Mouse (Mus musculus) frontal cortex, adult (tissue): Measurements from ENCODE around the gene Osbpl3.

Experiments used
- ATAC-seq: cut with Nextera tagmentation; 2 replicates; pipeline ENCODE4 v1.9.2; 2017; ENCODE audit warnings: mild to moderate bottlenecking, moderate library complexity, mixed read lengths; ENCODE audit not compliant: low TSS enrichment

The Osbpl3 gene

DNA sequence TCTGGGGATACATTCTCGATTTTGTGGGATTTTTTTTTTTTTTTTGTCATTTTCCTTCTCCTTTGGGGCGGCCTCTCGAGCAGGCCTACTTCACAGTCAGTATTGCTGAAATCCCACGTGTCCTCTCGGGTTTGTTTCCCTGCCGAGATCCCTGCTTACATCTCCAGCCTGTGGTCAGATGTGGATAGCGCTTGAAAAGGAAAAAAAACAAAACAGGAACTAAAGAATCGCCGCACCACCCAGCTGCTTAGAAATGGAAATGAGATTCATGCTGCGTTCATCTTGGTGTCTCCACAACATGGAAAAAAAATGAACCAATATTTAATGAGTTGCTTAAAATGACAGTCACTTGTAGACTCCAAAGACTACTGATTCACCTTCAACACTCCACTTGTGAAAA, 160.9 kb downstream of the Osbpl3 start:
- ATAC-seq, result peak; percentile 20; the same call in 1 of the 2 replicates

- peak; percentile 76 for ATAC-seq
Measured at GRCm38 (mm10) chr6:50294128-50294527, 161.9 kb downstream of the Osbpl3 start.

DNA sequence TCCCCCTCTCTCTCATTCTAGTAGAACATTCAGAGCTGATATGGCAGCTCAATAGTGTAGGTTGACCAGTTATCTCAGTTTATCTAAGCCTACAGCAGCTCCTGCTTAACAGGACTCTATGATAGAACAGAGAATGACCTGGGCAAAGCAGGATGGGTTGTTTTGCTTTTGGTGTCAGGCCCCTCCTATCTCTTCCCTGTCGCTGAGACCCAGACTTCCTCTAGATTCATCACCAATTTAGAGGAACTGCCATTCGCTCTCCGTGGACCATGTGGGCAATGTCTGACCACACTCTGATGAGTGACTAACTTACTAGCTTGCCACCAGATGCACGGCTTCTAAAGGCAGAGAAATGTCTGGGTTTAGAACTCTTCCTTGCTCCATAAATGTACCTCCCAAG, 164.4 kb downstream of the Osbpl3 start:
- no peak for ATAC-seq

- no peak for ATAC-seq
Measured at GRCm38 (mm10) chr6:50286881-50287280, 169.1 kb downstream of the Osbpl3 start.

DNA sequence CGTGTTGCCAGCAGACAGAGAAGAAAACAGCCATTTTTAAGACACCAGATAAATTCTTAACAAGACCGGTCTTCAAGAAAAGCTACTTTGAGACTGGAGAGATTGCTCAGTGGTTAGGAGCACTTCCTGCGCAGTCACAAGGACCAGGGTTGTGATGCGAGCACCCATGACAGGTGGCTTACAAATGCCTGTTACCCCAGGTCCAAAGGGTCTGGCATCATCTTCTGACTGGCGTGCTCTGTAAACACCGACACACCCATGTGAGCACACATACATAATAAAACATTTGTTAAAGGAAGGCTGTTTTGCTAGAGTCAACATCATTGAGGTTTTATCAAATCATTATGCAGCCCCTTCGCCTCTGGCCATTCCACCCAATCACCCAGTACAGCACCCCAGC, 176.4 kb downstream of the Osbpl3 start:
- ATAC-seq, result no peak

DNA sequence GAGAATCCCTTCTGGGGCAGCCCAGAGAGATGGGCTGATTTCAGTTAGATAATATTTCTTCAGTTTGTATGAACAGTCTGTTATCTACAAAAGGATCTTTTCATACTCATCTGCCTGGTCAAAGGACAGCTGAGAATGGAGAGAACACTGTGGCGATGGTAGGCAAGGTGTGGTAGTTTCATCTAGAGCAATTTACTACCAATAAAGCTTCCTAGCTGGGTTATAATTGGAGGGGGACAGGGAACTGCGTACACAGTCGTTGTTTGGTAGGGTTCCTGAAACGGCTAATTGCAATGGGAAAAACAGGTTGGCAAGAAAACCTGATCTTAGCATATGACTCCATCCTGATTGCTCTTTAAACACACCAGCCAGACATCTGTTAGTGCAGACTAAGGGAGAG, 182.1 kb downstream of the Osbpl3 start:
- ATAC-seq, result no peak

DNA sequence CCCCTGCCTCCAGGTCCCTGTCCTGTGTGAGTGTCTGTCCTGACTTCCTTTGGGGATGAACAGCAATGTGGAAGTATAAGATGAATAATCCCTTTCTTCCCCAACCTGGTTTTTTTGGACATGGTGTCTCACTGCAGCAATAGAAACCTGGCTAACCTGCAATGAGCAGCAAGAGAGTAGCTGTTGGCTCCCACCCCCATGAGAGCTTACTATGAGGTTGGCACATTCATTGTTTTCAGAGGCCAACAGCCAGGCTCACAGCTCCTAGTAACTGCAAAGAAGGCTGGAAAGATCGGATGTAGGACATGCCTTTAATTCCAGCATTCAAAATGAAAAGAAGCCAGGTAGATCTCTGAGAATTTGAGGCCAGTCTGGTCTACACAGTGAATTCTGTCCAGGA, 182.6 kb downstream of the Osbpl3 start:
- ATAC-seq, result no peak

DNA sequence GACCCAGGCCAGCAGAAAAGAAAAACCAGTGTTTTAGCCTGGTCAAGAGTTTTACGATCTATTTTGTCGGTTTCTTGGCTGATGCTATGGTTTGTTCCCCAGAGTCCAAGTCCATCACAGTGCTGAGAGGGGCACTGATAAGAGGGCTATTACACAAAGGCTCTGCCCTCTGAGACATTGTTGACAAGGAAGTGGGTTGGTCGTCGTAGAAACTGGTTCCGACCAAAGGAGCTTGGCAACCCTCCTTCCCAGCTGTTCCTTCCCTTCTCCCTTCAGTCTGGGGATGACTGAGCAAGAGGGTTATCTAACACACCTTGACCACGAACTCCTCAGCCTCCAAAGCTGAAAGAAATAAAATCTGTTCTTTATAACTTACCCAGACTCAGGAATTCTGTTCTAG, 192.3 kb downstream of the Osbpl3 start, which contains the start of gene Gsdme:
Gene Gsdme, minus strand, starts transcription at position 193 of the 400 bp plus-strand sequence.
- no peak for ATAC-seq

DNA sequence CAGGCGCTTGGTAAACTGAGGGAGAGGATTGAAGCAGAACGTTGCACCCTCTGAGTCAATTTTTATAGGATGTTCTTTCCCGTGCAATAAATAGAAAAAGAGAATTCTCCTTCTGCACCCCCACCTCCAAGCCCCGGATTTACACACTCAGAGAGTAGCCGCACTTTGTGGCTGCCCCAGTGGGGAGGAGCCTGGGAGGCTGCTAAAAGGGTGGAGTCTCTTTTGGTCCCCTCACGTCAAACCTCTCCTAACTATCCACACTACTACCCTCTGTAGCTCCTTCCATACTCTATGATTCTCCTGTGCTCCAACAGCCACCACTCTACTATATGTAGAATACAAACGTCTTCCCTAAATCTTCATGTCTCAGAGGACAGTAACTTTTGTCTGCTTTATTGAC, 193.7 kb downstream of the Osbpl3 start:
- peak; percentile 39 for ATAC-seq

- peak; percentile 73 for ATAC-seq
Measured at GRCm38 (mm10) chr6:50261922-50262261, 194.1 kb downstream of the Osbpl3 start.

DNA sequence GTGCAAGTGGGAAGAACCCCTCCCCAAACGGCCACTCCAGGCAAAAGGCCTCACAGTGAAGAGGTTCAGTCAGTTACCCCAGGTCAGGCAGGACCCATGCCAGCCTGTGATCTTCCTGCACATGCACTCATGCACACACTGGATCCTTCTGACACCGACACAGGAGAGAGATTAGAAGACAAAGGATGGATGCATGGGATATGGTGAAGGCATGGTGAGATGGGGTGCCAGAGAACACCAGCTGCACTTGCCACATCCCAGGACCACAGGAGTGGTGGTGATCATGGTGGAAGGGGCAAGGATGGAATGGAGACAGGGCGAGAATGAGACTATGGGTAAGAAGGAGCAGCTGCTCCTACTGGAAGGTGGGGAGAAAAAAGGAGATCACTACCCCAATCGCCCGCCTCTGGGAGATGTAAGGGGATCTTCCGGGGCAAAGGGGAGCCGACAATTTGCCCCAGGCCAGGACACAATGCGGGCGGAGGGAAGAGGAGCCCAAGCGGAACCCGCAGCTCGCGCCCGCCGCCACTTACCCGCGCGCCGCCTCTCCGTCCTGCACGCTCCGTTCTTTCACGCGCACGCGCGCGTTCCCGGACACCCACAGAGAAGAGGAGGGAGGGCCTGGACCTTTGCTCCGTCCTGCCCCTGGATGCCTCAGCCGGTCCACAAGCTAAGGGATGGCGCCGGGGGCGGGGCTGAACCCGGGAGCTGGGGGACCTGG, 194.6 kb downstream of the Osbpl3 start:
- peak; percentile 91 for ATAC-seq

- ATAC-seq, result no peak
Measured at GRCm38 (mm10) chr6:50255356-50255755, 200.6 kb downstream of the Osbpl3 start.

GRCm38 (mm10) chr6:50254723-50255184, 201.2 kb downstream of the Osbpl3 start:
- peak; percentile 98 for ATAC-seq

DNA sequence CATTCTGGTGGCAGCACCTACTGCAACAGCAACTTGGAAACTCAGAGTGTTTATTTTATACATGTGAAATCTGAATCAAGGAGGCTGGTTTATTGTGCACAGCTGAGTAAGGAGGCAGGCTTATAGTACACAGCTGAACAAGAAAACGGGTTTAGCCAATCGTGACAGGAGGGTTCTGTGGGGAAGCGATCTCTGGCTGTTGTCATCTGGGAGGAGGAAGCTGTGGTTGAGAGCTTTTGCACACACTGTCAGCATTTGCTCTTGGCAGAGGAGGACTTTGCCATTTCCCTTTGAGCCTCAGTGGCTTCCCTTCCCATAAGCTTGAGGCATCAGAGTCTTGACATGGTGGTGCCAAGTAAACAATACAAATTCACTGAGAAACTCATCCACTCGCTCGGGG, 203.3 kb downstream of the Osbpl3 start:
- ATAC-seq, result no peak

GRCm38 (mm10) chr6:50247791-50248190, 208.2 kb downstream of the Osbpl3 start:
- no peak for ATAC-seq

DNA sequence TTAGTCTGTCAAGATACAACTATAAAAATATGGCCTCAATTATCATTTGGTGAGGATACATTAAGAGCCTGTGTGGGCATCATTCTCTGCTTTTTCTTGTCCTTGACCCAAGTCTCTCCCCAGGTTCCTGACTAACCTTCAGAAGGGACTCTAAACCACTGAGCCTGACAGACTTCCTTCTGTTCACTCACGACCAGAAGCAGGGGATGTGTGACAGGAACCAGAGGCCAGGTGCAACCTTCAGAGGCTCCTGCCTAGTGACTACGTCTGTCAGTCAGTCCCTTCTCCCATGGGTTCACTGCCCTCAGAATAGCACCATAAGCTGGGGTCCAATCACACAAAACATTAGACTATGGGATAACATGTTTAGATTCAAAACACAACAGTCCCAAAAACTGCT, 208.6 kb downstream of the Osbpl3 start:
- ATAC-seq, result no peak

DNA sequence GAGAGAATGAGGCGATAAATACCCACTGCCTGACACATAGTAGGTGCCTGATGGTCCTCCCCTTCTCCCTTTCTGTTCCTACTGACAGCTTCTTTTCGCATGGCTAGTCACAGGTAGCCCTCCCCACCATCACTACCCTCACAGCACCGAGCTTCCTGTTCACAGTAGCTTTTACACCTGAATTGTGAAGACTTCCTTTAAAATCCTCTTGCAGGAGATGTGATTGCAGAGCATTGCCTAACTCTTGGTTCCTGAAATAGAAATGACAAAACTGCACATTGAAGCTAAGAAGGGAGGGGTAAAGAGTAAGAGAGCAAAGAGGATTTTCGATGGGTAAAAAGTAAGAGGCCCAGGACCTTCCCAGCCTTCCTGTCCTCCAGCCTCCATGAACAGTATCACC, 211.0 kb downstream of the Osbpl3 start:
- ATAC-seq, result no peak

DNA sequence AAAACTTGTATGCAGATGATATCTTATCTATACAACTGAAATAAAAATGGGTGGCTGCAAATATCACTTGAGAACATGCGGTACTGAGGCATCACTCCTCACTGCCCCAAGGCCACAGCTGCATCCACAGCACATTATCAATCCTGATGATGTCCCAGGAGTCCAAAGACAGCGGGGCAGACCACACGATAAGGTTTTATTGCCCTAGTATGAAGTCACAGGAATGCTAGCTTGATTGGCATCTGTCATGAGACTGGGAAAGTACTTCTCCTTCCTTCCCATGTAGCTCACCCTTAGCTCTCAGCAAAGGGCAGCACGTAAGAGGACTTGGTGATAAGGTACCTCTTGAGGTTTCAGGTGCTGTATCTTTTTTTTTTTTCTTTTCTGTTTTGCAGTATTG, 211.9 kb downstream of the Osbpl3 start:
- ATAC-seq, result no peak
